Comparison of ENCODE assay signal across 17 mouse cellular contexts in the genomic region with DNA sequence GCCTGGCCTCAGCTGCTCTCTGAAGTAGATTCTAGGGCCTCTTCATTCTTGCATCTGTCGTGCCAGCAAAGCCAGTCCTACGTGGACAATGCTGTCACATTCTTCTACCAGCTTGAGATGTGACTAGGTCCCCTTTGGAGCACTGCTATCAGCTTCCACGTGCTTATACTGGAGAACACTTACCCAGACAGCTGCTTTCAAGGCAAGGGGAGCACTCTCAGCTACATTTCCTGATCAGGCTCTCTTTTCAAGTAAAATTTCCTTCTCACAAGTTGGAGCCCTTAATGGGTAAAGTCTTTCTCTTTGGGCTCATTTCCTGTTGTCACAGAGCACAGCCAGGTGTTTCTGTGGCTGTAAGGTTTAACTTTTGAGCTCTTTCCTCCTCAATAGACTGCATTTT. TPM values are rescaled to one million over a fixed set of nuclear protein-coding genes. Genes with fewer than 3 reads are reported as not detected.
DNase-seq lines count a peak whose midpoint lies in the region; ATAC-seq and TF ChIP-seq lines count a peak whose summit lies in the region.
"Had no signal": no experiment of that assay in that cellular context is flagged by ENCODE, and none has a peak within 500 bp of the region (broad histone marks: within the 10 kb centered on the region; RNA-seq: fewer than 3 reads in every experiment).

No protein-coding gene starts in this region.

- H3K4me2 ChIP-seq in heart, embryonic 11.5 days, result no peak overlapping the region
- no peak overlapping the region for H3K4me2 ChIP-seq in forebrain, embryonic 16.5 days (ENCODE audit: low read length)
- H3K4me2 ChIP-seq: intestine, embryonic 15.5 days; limb, embryonic 13.5 days; liver, embryonic 15.5 days; midbrain, embryonic 13.5 days had no signal

- no peak overlapping the region for H3K9ac ChIP-seq in heart, embryonic 11.5 days (ENCODE audit: low read depth, low read length)
- no peak overlapping the region for H3K9ac ChIP-seq in forebrain, embryonic 16.5 days (replicated peaks; ENCODE audit: low read depth, low read length)
- H3K9ac ChIP-seq: intestine, embryonic 15.5 days; limb, embryonic 13.5 days; liver, embryonic 15.5 days; midbrain, embryonic 13.5 days had no signal

- 30% methylated on average over 3 of the region's 3 CpGs for WGBS in heart, embryonic 11.5 days (ENCODE audit: insufficient replicate concordance)
- 10% methylated on average over 3 of the region's 3 CpGs for WGBS in thymus, adult 2 months
- WGBS in forebrain, embryonic 16.5 days, result 72% methylated on average over 3 of the region's 3 CpGs

- no peak overlapping the region for H3K4me3 ChIP-seq in heart, embryonic 11.5 days (ENCODE audit: low read depth, low read length)
- H3K4me3 ChIP-seq in thymus, adult 2 months (ENCODE audit: control insufficient read depth, insufficient read depth, low read length), result no peak overlapping the region
- no peak overlapping the region for H3K4me3 ChIP-seq in forebrain, embryonic 16.5 days (replicated peaks; ENCODE audit: low read length)
- H3K4me3 ChIP-seq: intestine, embryonic 15.5 days; layer of hippocampus, adult 2 months; limb, embryonic 13.5 days; liver, embryonic 15.5 days; midbrain, embryonic 13.5 days had no signal

- TF ChIP-seq CTCF in thymus, adult 2 months (IDR thresholded peaks at IDR 0.05; ENCODE audit: borderline replicate concordance, control insufficient read depth, extremely low read depth, insufficient read depth, low read length, poor library complexity), result no peak

- TF ChIP-seq POLR2A in thymus, adult 2 months (IDR thresholded peaks at IDR 0.05; ENCODE audit: control insufficient read depth, extremely low read depth, insufficient read depth, low read length, poor library complexity), result no peak

- H3K27me3 ChIP-seq in heart, embryonic 11.5 days (ENCODE audit: control insufficient read depth, insufficient read depth, low read length), result no peaks in the 10 kb centered on the region
- no peaks in the 10 kb centered on the region for H3K27me3 ChIP-seq in thymus, adult 2 months (ENCODE audit: control insufficient read depth, insufficient read depth, low read length)
- no peaks in the 10 kb centered on the region for H3K27me3 ChIP-seq in forebrain, embryonic 16.5 days (replicated peaks; ENCODE audit: control insufficient read depth, insufficient read depth, low read length)
- H3K27me3 ChIP-seq: intestine, embryonic 15.5 days; limb, embryonic 13.5 days; liver, embryonic 15.5 days; midbrain, embryonic 13.5 days had no signal

- peaks cover 3% of the 10 kb centered on the region; the same call in 1 of the 2 replicates for H3K36me3 ChIP-seq in heart, embryonic 11.5 days (ENCODE audit: control insufficient read depth, insufficient read depth, low read length)
- H3K36me3 ChIP-seq in thymus, adult 2 months (ENCODE audit: control insufficient read depth, insufficient read depth, low read length), result no peaks in the 10 kb centered on the region
- H3K36me3 ChIP-seq in forebrain, embryonic 16.5 days (ENCODE audit: control insufficient read depth, insufficient read depth), result no peaks in the 10 kb centered on the region
- H3K36me3 ChIP-seq: liver, embryonic 15.5 days; midbrain, embryonic 13.5 days had no signal

- H3K27ac ChIP-seq in heart, embryonic 11.5 days (ENCODE audit: low read depth, low read length), result peak overlapping the region; percentile 41; the same call in 1 of the 2 replicates
- H3K27ac ChIP-seq in thymus, adult 2 months (ENCODE audit: control insufficient read depth, insufficient read depth, low read length), result peak overlapping the region; percentile 80
- no peak overlapping the region for H3K27ac ChIP-seq in forebrain, embryonic 16.5 days (ENCODE audit: low read length)
- H3K27ac ChIP-seq: intestine, embryonic 15.5 days; kidney, postnatal 0 days; layer of hippocampus, adult 2 months; limb, embryonic 13.5 days; liver, embryonic 15.5 days; midbrain, embryonic 13.5 days had no signal

- no peaks in the 10 kb centered on the region for H3K9me3 ChIP-seq in heart, embryonic 11.5 days (replicated peaks; ENCODE audit: control insufficient read depth, low read length)
- no peaks in the 10 kb centered on the region for H3K9me3 ChIP-seq in forebrain, embryonic 16.5 days (ENCODE audit: control insufficient read depth, low read length)
- H3K9me3 ChIP-seq: intestine, embryonic 15.5 days; limb, embryonic 13.5 days; liver, embryonic 15.5 days; midbrain, embryonic 13.5 days had no signal

- no peak for ATAC-seq in heart, embryonic 11.5 days (replicated peaks; ENCODE audit: insufficient number of reproducible peaks, low FRiP score, low TSS enrichment)
- ATAC-seq in forebrain, embryonic 16.5 days, result no peak
- ATAC-seq: intestine, embryonic 15.5 days; midbrain, embryonic 13.5 days had no signal

- peaks cover 14% of the 10 kb centered on the region; the same call in 1 of the 2 replicates for H3K4me1 ChIP-seq in heart, embryonic 11.5 days (ENCODE audit: control insufficient read depth, insufficient read depth, low read length)
- peaks cover 24% of the 10 kb centered on the region for H3K4me1 ChIP-seq in thymus, adult 2 months (replicated peaks; ENCODE audit: control insufficient read depth, insufficient read depth, low read length)
- no peaks in the 10 kb centered on the region for H3K4me1 ChIP-seq in forebrain, embryonic 16.5 days (replicated peaks; ENCODE audit: control insufficient read depth, insufficient read depth, low read length)
- H3K4me1 ChIP-seq: intestine, embryonic 15.5 days; liver, embryonic 15.5 days had no signal

- DNase-seq in heart, postnatal 4 days, result no peak
- peak; percentile 21 for DNase-seq in spleen, postnatal 36 days (ENCODE audit: low spot score in 2 of 2)
- no peak for DNase-seq in spleen, postnatal 4 days (ENCODE audit: low spot score in 2 of 2)
- peak; percentile 54 for DNase-seq in thymus, adult 2 months
- DNase-seq in cerebellum, adult 18-20 months, result no peak
- DNase-seq in urinary bladder, postnatal 14 days (ENCODE audit: low spot score), result no peak
- DNase-seq: adrenal gland, postnatal 10 days; cerebellum, adult 8-10 months; lung, postnatal 4 days had no signal

RNA-seq across cellular contexts. Expression of a gene that starts 55.8 kb away (rescaled TPM):
- polyA plus RNA-seq in heart, embryonic 11.5 days (2014; fragmentation: Nextera tagmentation; extraction: Ambion mirVana), result 38.3 and 51.0 TPM in 2 replicates
- total RNA-seq in heart, postnatal 4 days (2021), result 100 to 1,000 TPM; 160 to 168 TPM
- polyA plus RNA-seq in thymus, adult 2 months (2012; rRNA removed), result 5.4 and 6.4 TPM in 2 replicates
- polyA plus RNA-seq in forebrain, embryonic 16.5 days (2015; fragmentation: Nextera tagmentation; extraction: Ambion mirVana), result 9.6 and 9.8 TPM in 2 replicates

Comparison
In these comparisons a context has a peak if more than half of its experiments do, and no peak if none do; other contexts are left out.
1. DNase-seq: peak in spleen, postnatal 36 days (2 of 2) and thymus, adult 2 months (single experiment); none in heart, postnatal 4 days (single experiment), spleen, postnatal 4 days (0 of 2), cerebellum, adult 18-20 months (0 of 2) and urinary bladder, postnatal 14 days (single experiment).